Mouse (Mus musculus) cerebellum, adult (tissue): ENCODE data around the gene Gipc2.

Source experiments
- ATAC-seq: cut with Nextera tagmentation; 2 replicates; pipeline ENCODE4 v1.9.2; 2017; ENCODE audit warnings: mild to moderate bottlenecking, moderate library complexity, mixed read lengths; ENCODE audit not compliant: insufficient number of reproducible peaks, low FRiP score, low TSS enrichment

The Gipc2 gene

GRCm38 (mm10) chr3:152122101-152122500 lies 43.9 kb downstream of the Gipc2 start:
- ATAC-seq = no peak

GRCm38 (mm10) chr3:152121169-152122009 lies 44.6 kb downstream of the Gipc2 start:
- ATAC-seq = no peak

- ATAC-seq = no peak
Observed at GRCm38 (mm10) chr3:152119987-152120386, 46.0 kb downstream of the Gipc2 start.

GRCm38 (mm10) chr3:152117941-152118340 lies 48.1 kb downstream of the Gipc2 start:
- no peak for ATAC-seq

GRCm38 (mm10) chr3:152116140-152116539 lies 49.9 kb downstream of the Gipc2 start:
- ATAC-seq = no peak

GRCm38 (mm10) chr3:152114786-152115185 lies 51.2 kb downstream of the Gipc2 start:
- no peak for ATAC-seq

- ATAC-seq = no peak
Observed at GRCm38 (mm10) chr3:152114222-152114621, 51.8 kb downstream of the Gipc2 start.

- no peak for ATAC-seq
Observed at GRCm38 (mm10) chr3:152113496-152113895, 52.5 kb downstream of the Gipc2 start.

GRCm38 (mm10) chr3:152112664-152113063 lies 53.4 kb downstream of the Gipc2 start:
- ATAC-seq = no peak

GRCm38 (mm10) chr3:152111482-152111881 lies 54.5 kb downstream of the Gipc2 start:
- peak; percentile 7; the same call in 1 of the 2 replicates for ATAC-seq

GRCm38 (mm10) chr3:152111081-152111480 lies 54.9 kb downstream of the Gipc2 start:
- peak; percentile 68 for ATAC-seq

GRCm38 (mm10) chr3:152109260-152109587 lies 56.8 kb downstream of the Gipc2 start:
- ATAC-seq = no peak

- no peak for ATAC-seq
Observed at GRCm38 (mm10) chr3:152108560-152109259, 57.3 kb downstream of the Gipc2 start.

- ATAC-seq = no peak
Observed at GRCm38 (mm10) chr3:152108003-152108395, 58.0 kb downstream of the Gipc2 start.

GRCm38 (mm10) chr3:152107149-152108002 lies 58.7 kb downstream of the Gipc2 start:
- ATAC-seq = no peak

GRCm38 (mm10) chr3:152106225-152107148 lies 59.5 kb downstream of the Gipc2 start:
- peak; percentile 49 for ATAC-seq

- ATAC-seq = peak; percentile 81
Observed at GRCm38 (mm10) chr3:152105341-152105740, 60.7 kb downstream of the Gipc2 start.

GRCm38 (mm10) chr3:152103381-152103780 lies 62.6 kb downstream of the Gipc2 start:
- ATAC-seq = no peak

GRCm38 (mm10) chr3:152101459-152101858 lies 64.6 kb downstream of the Gipc2 start:
- no peak for ATAC-seq
